Mouse (Mus musculus): Measurements from ENCODE around the gene Ttc9c. TPM values are rescaled to one million over a fixed set of nuclear protein-coding genes. Genes with fewer than 3 reads are reported as not detected.
A peak's percentile ranks its signal among the peaks of the same experiment; 100 is the strongest.

The Ttc9c gene
- polyA plus RNA-seq, 1 experiment from 2014 or later: 37.0 TPM

- H3K9ac ChIP-seq: peak within 1 kb of the TSS; percentile 64
- no peaks in the 10 kb centered on the region for H3K27me3 ChIP-seq (replicated peaks)
- H3K4me1 ChIP-seq (replicated peaks): peaks cover 17% of the 10 kb centered on the region
- peaks cover 28% of the 10 kb centered on the region for H3K36me3 ChIP-seq
- peak within 1 kb of the TSS; percentile 67 for H3K4me3 ChIP-seq
- under 1% methylated on average over 29 of the region's 30 CpGs for WGBS
- peak within 1 kb of the TSS; percentile 69 for H3K27ac ChIP-seq (ENCODE audit: poor library complexity, severe bottlenecking)
- no peaks in the 10 kb centered on the region for H3K9me3 ChIP-seq (replicated peaks)
- H3K4me2 ChIP-seq: peak within 1 kb of the TSS; percentile 72
- ATAC-seq (ENCODE audit: insufficient number of reproducible peaks, low FRiP score): peak; percentile 97
These were observed 16.9 kb downstream of the Ttc9c start, which contains the start of gene Zbtb3 for GRCm38 (mm10) chr19:8802130-8802821. TSS of gene Zbtb3 (plus strand) at chr19:8802555.

- Histone ChIP-seq H3K4me2 (peak overlapping the region; percentile 85; the same call in 1 of the 2 replicates), H3K4me3 (no peak overlapping the region), H3K27me3 (replicated peaks) (no peaks in the 10 kb centered on the region), H3K36me3 (peaks cover 25% of the 10 kb centered on the region), H3K27ac (ENCODE audit: poor library complexity, severe bottlenecking) (no peak overlapping the region), H3K9me3 (replicated peaks) (no peaks in the 10 kb centered on the region), H3K4me1 (replicated peaks) (peaks cover 20% of the 10 kb centered on the region), H3K9ac (no peak overlapping the region)
- no peak for ATAC-seq (ENCODE audit: insufficient number of reproducible peaks, low FRiP score)
These were observed 20.2 kb downstream of the Ttc9c start for GRCm38 (mm10) chr19:8798947-8799315.

GRCm38 (mm10) chr19:8798264-8798946 lies 20.7 kb downstream of the Ttc9c start, which contains the start of gene Polr2g:
TSS of gene Polr2g (minus strand) at chr19:8798577.
- Histone ChIP-seq H3K27me3 (replicated peaks) (no peaks in the 10 kb centered on the region), H3K9ac (peak within 1 kb of the TSS; percentile 89), H3K27ac (ENCODE audit: poor library complexity, severe bottlenecking) (peak within 1 kb of the TSS; percentile 69), H3K4me3 (peak within 1 kb of the TSS; percentile 82), H3K4me1 (replicated peaks) (peaks cover 14% of the 10 kb centered on the region), H3K4me2 (peak within 1 kb of the TSS; percentile 85), H3K36me3 (peaks cover 28% of the 10 kb centered on the region), H3K9me3 (replicated peaks) (no peaks in the 10 kb centered on the region)
- ATAC-seq (ENCODE audit: insufficient number of reproducible peaks, low FRiP score): peak; percentile 84
- 1% methylated on average over 25 of the region's 25 CpGs for WGBS

- Histone ChIP-seq H3K36me3 (peaks cover 38% of the 10 kb centered on the region), H3K27ac (ENCODE audit: poor library complexity, severe bottlenecking) (no peak overlapping the region), H3K9ac (no peak overlapping the region), H3K4me3 (no peak overlapping the region), H3K9me3 (replicated peaks) (no peaks in the 10 kb centered on the region), H3K27me3 (replicated peaks) (no peaks in the 10 kb centered on the region), H3K4me2 (no peak overlapping the region), H3K4me1 (replicated peaks) (peaks cover 6% of the 10 kb centered on the region)
- ATAC-seq (ENCODE audit: insufficient number of reproducible peaks, low FRiP score): no peak
- 70% methylated on average over 7 of the region's 7 CpGs for WGBS
These were observed 29.0 kb downstream of the Ttc9c start for GRCm38 (mm10) chr19:8790171-8790570.

- Histone ChIP-seq H3K4me2 (no peak overlapping the region), H3K27ac (ENCODE audit: poor library complexity, severe bottlenecking) (no peak overlapping the region), H3K36me3 (peaks cover 30% of the 10 kb centered on the region), H3K4me3 (no peak overlapping the region), H3K9ac (no peak overlapping the region), H3K4me1 (replicated peaks) (peaks cover 9% of the 10 kb centered on the region), H3K9me3 (replicated peaks) (no peaks in the 10 kb centered on the region), H3K27me3 (replicated peaks) (no peaks in the 10 kb centered on the region)
- WGBS: 55% methylated on average over 1 of the region's 1 CpGs
- no peak for ATAC-seq (ENCODE audit: insufficient number of reproducible peaks, low FRiP score)
These were observed 30.0 kb downstream of the Ttc9c start for GRCm38 (mm10) chr19:8789171-8789570.

- no peak overlapping the region for H3K27ac ChIP-seq (ENCODE audit: poor library complexity, severe bottlenecking)
- peaks cover 29% of the 10 kb centered on the region for H3K36me3 ChIP-seq
- H3K27me3 ChIP-seq (replicated peaks): no peaks in the 10 kb centered on the region
- peaks cover 9% of the 10 kb centered on the region for H3K4me1 ChIP-seq (replicated peaks)
- no peak overlapping the region for H3K4me2 ChIP-seq
- no peak for ATAC-seq (ENCODE audit: insufficient number of reproducible peaks, low FRiP score)
- no peak overlapping the region for H3K4me3 ChIP-seq
- 32% methylated on average over 3 of the region's 3 CpGs for WGBS
- H3K9ac ChIP-seq: no peak overlapping the region
- no peaks in the 10 kb centered on the region for H3K9me3 ChIP-seq (replicated peaks)
These were observed 30.6 kb downstream of the Ttc9c start for GRCm38 (mm10) chr19:8788521-8788920.

GRCm38 (mm10) chr19:8786008-8786781 lies 32.9 kb downstream of the Ttc9c start, which contains the start of gene Taf6l:
TSS of gene Taf6l (minus strand) at chr19:8786417.
- Histone ChIP-seq H3K27me3 (replicated peaks) (no peaks in the 10 kb centered on the region), H3K4me1 (replicated peaks) (peaks cover 9% of the 10 kb centered on the region), H3K27ac (ENCODE audit: poor library complexity, severe bottlenecking) (peak within 1 kb of the TSS; percentile 85), H3K4me3 (peak within 1 kb of the TSS; percentile 90), H3K36me3 (peaks cover 38% of the 10 kb centered on the region), H3K9me3 (replicated peaks) (no peaks in the 10 kb centered on the region), H3K9ac (peak within 1 kb of the TSS; percentile 84), H3K4me2 (peak within 1 kb of the TSS; percentile 85)
- ATAC-seq (ENCODE audit: insufficient number of reproducible peaks, low FRiP score): peak; percentile 100
- WGBS: under 1% methylated on average over 32 of the region's 32 CpGs

- WGBS: 4% methylated on average over 20 of the region's 20 CpGs
- ATAC-seq (ENCODE audit: insufficient number of reproducible peaks, low FRiP score): peak; percentile 2
- Histone ChIP-seq H3K36me3 (peaks cover 34% of the 10 kb centered on the region), H3K4me3 (peak overlapping the region; percentile 98), H3K4me1 (replicated peaks) (peaks cover 28% of the 10 kb centered on the region), H3K27me3 (replicated peaks) (no peaks in the 10 kb centered on the region), H3K9ac (peak overlapping the region; percentile 98), H3K27ac (ENCODE audit: poor library complexity, severe bottlenecking) (peak overlapping the region; percentile 100), H3K4me2 (peak overlapping the region; percentile 88), H3K9me3 (replicated peaks) (no peaks in the 10 kb centered on the region)
These were observed 44.1 kb downstream of the Ttc9c start for GRCm38 (mm10) chr19:8774951-8775421.

GRCm38 (mm10) chr19:8774086-8774835 lies 44.9 kb downstream of the Ttc9c start, which contains the start of gene Tmem179b:
TSS of gene Tmem179b (minus strand) at chr19:8774467.
- Histone ChIP-seq H3K36me3 (peaks cover 36% of the 10 kb centered on the region), H3K9ac (peak within 1 kb of the TSS; percentile 98), H3K4me3 (peak within 1 kb of the TSS; percentile 98), H3K9me3 (replicated peaks) (no peaks in the 10 kb centered on the region), H3K4me2 (peak within 1 kb of the TSS; percentile 88), H3K27me3 (replicated peaks) (no peaks in the 10 kb centered on the region), H3K27ac (ENCODE audit: poor library complexity, severe bottlenecking) (peak within 1 kb of the TSS; percentile 100), H3K4me1 (replicated peaks) (peaks cover 28% of the 10 kb centered on the region)
- ATAC-seq (ENCODE audit: insufficient number of reproducible peaks, low FRiP score): peak; percentile 93
- WGBS: under 1% methylated on average over 68 of the region's 68 CpGs

GRCm38 (mm10) chr19:8773409-8773808 lies 45.7 kb downstream of the Ttc9c start:
- Histone ChIP-seq H3K4me3 (peak overlapping the region; percentile 98), H3K27ac (ENCODE audit: poor library complexity, severe bottlenecking) (peak overlapping the region; percentile 22), H3K9me3 (replicated peaks) (no peaks in the 10 kb centered on the region), H3K36me3 (peaks cover 36% of the 10 kb centered on the region), H3K4me1 (replicated peaks) (peaks cover 28% of the 10 kb centered on the region), H3K9ac (peak overlapping the region; percentile 98), H3K27me3 (replicated peaks) (no peaks in the 10 kb centered on the region), H3K4me2 (peak overlapping the region; percentile 88)
- 38% methylated on average over 6 of the region's 6 CpGs for WGBS
- no peak for ATAC-seq (ENCODE audit: insufficient number of reproducible peaks, low FRiP score)

Data from heart, embryonic 12.5 days (tissue).